Mouse (Mus musculus): Measurements from ENCODE around the gene Sipa1l3. TPM values are rescaled to one million over a fixed set of nuclear protein-coding genes. Genes with fewer than 3 reads are reported as not detected.

Sipa1l3 gene
- polyA plus RNA-seq, 1 experiment, result 93.0 TPM

GRCm38 (mm10) chr7:29503616-29504015, 14.8 kb downstream of the Sipa1l3 start:
- TF ChIP-seq CTCF (IDR thresholded peaks at IDR 0.05; ENCODE audit: borderline replicate concordance, control insufficient read depth, extremely low read depth, insufficient read depth, low read length, poor library complexity) (no peak), POLR2A (IDR thresholded peaks at IDR 0.05; ENCODE audit: control insufficient read depth, extremely low read depth, insufficient read depth, low read length, poor library complexity) (no peak)
- peaks cover 16% of the 10 kb centered on the region for H3K4me1 ChIP-seq (replicated peaks; ENCODE audit: control insufficient read depth, insufficient read depth, low read length)
- no peak overlapping the region for H3K27ac ChIP-seq (ENCODE audit: control insufficient read depth, insufficient read depth, low read length)
- H3K4me3 ChIP-seq (ENCODE audit: control insufficient read depth, insufficient read depth, low read length), result no peak overlapping the region
- 90% methylated on average over 6 of the region's 6 CpGs for WGBS
- no peaks in the 10 kb centered on the region for H3K36me3 ChIP-seq (ENCODE audit: control insufficient read depth, insufficient read depth, low read length)
- no peak for DNase-seq
- no peaks in the 10 kb centered on the region for H3K27me3 ChIP-seq (ENCODE audit: control insufficient read depth, insufficient read depth, low read length)

- Histone ChIP-seq H3K27ac (ENCODE audit: control insufficient read depth, insufficient read depth, low read length) (no peak overlapping the region), H3K27me3 (ENCODE audit: control insufficient read depth, insufficient read depth, low read length) (no peaks in the 10 kb centered on the region), H3K36me3 (ENCODE audit: control insufficient read depth, insufficient read depth, low read length) (no peaks in the 10 kb centered on the region), H3K4me3 (ENCODE audit: control insufficient read depth, insufficient read depth, low read length) (no peak overlapping the region), H3K4me1 (replicated peaks; ENCODE audit: control insufficient read depth, insufficient read depth, low read length) (peaks cover 12% of the 10 kb centered on the region)
- 97% methylated on average over 9 of the region's 9 CpGs for WGBS
- no peak for TF ChIP-seq POLR2A (IDR thresholded peaks at IDR 0.05; ENCODE audit: control insufficient read depth, extremely low read depth, insufficient read depth, low read length, poor library complexity)
- no peak for TF ChIP-seq CTCF (IDR thresholded peaks at IDR 0.05; ENCODE audit: borderline replicate concordance, control insufficient read depth, extremely low read depth, insufficient read depth, low read length, poor library complexity)
- DNase-seq, result no peak
These were observed 17.2 kb downstream of the Sipa1l3 start for GRCm38 (mm10) chr7:29501214-29501613.

GRCm38 (mm10) chr7:29499071-29499470, 19.4 kb downstream of the Sipa1l3 start:
- H3K27ac ChIP-seq (ENCODE audit: control insufficient read depth, insufficient read depth, low read length), result no peak overlapping the region
- no peaks in the 10 kb centered on the region; the same call in none of the 2 replicates for H3K4me1 ChIP-seq (replicated peaks; ENCODE audit: control insufficient read depth, insufficient read depth, low read length)
- TF ChIP-seq CTCF (IDR thresholded peaks at IDR 0.05; ENCODE audit: borderline replicate concordance, control insufficient read depth, extremely low read depth, insufficient read depth, low read length, poor library complexity), result no peak
- TF ChIP-seq POLR2A (IDR thresholded peaks at IDR 0.05; ENCODE audit: control insufficient read depth, extremely low read depth, insufficient read depth, low read length, poor library complexity), result no peak
- no peaks in the 10 kb centered on the region for H3K27me3 ChIP-seq (ENCODE audit: control insufficient read depth, insufficient read depth, low read length)
- no peak for DNase-seq
- no peaks in the 10 kb centered on the region for H3K36me3 ChIP-seq (ENCODE audit: control insufficient read depth, insufficient read depth, low read length)
- H3K4me3 ChIP-seq (ENCODE audit: control insufficient read depth, insufficient read depth, low read length), result no peak overlapping the region
- 15% methylated on average over 6 of the region's 6 CpGs for WGBS

GRCm38 (mm10) chr7:29496953-29497590, 21.4 kb downstream of the Sipa1l3 start:
- WGBS, result 89% methylated on average over 10 of the region's 10 CpGs
- DNase-seq, result no peak
- Histone ChIP-seq H3K4me3 (ENCODE audit: control insufficient read depth, insufficient read depth, low read length) (no peak overlapping the region), H3K27me3 (ENCODE audit: control insufficient read depth, insufficient read depth, low read length) (no peaks in the 10 kb centered on the region), H3K27ac (ENCODE audit: control insufficient read depth, insufficient read depth, low read length) (no peak overlapping the region), H3K4me1 (replicated peaks; ENCODE audit: control insufficient read depth, insufficient read depth, low read length) (no peaks in the 10 kb centered on the region; the same call in none of the 2 replicates), H3K36me3 (ENCODE audit: control insufficient read depth, insufficient read depth, low read length) (no peaks in the 10 kb centered on the region)
- TF ChIP-seq CTCF (IDR thresholded peaks at IDR 0.05; ENCODE audit: borderline replicate concordance, control insufficient read depth, extremely low read depth, insufficient read depth, low read length, poor library complexity) (no peak), POLR2A (IDR thresholded peaks at IDR 0.05; ENCODE audit: control insufficient read depth, extremely low read depth, insufficient read depth, low read length, poor library complexity) (no peak)

DNA sequence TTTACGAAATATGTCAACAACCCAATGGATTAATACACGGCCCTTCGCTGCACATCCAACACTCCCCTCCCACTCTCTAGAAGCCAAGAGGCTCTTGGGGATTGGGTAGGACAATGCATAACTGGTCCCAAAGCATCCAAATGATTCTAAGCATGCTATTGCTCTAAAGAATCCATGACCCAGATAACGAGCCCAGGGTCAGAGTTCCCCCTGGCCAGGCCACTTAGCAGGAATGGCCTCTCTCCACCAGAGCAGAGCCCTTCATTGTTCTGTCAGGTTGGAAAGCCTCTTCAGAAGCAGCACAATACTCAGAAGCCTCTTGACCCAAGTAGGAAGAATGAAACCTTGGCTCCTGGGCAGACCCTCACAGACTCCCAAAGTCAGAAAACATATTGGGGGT, 22.1 kb downstream of the Sipa1l3 start:
- no peak for DNase-seq
- TF ChIP-seq POLR2A (IDR thresholded peaks at IDR 0.05; ENCODE audit: control insufficient read depth, extremely low read depth, insufficient read depth, low read length, poor library complexity) (no peak), CTCF (IDR thresholded peaks at IDR 0.05; ENCODE audit: borderline replicate concordance, control insufficient read depth, extremely low read depth, insufficient read depth, low read length, poor library complexity) (no peak)
- H3K27ac ChIP-seq (ENCODE audit: control insufficient read depth, insufficient read depth, low read length), result no peak overlapping the region
- H3K4me3 ChIP-seq (ENCODE audit: control insufficient read depth, insufficient read depth, low read length), result no peak overlapping the region
- H3K27me3 ChIP-seq (ENCODE audit: control insufficient read depth, insufficient read depth, low read length), result no peaks in the 10 kb centered on the region
- H3K4me1 ChIP-seq (replicated peaks; ENCODE audit: control insufficient read depth, insufficient read depth, low read length), result no peaks in the 10 kb centered on the region; the same call in none of the 2 replicates
- whole genome bisulfite sequencing, result 95% methylated on average over 4 of the region's 4 CpGs
- H3K36me3 ChIP-seq (ENCODE audit: control insufficient read depth, insufficient read depth, low read length), result no peaks in the 10 kb centered on the region

- Histone ChIP-seq H3K4me3 (ENCODE audit: control insufficient read depth, insufficient read depth, low read length) (no peak overlapping the region), H3K27ac (ENCODE audit: control insufficient read depth, insufficient read depth, low read length) (no peak overlapping the region), H3K4me1 (replicated peaks; ENCODE audit: control insufficient read depth, insufficient read depth, low read length) (peaks cover 1% of the 10 kb centered on the region), H3K36me3 (ENCODE audit: control insufficient read depth, insufficient read depth, low read length) (no peaks in the 10 kb centered on the region), H3K27me3 (ENCODE audit: control insufficient read depth, insufficient read depth, low read length) (no peaks in the 10 kb centered on the region)
- 93% methylated on average over 4 of the region's 4 CpGs for whole genome bisulfite sequencing
- no peak for DNase-seq
- no peak for TF ChIP-seq POLR2A (IDR thresholded peaks at IDR 0.05; ENCODE audit: control insufficient read depth, extremely low read depth, insufficient read depth, low read length, poor library complexity)
- no peak for TF ChIP-seq CTCF (IDR thresholded peaks at IDR 0.05; ENCODE audit: borderline replicate concordance, control insufficient read depth, extremely low read depth, insufficient read depth, low read length, poor library complexity)
These were observed 22.6 kb downstream of the Sipa1l3 start for GRCm38 (mm10) chr7:29495880-29496279.

Data from thymus, adult 2 months (tissue).